Mouse (Mus musculus): Measurements from ENCODE around the gene Pcna.
"Not testable (repeated sequence)": the region's sequence is repeated elsewhere in the genome, so short reads cannot be mapped to it uniquely, and the experiment has no call there.

Pcna gene

GRCm38 (mm10) chr2:132276249-132276648, 23.1 kb upstream of the Pcna start:
- DNase-seq (ENCODE audit: low spot score in 2 of 2) = no peak

- no peak for DNase-seq (ENCODE audit: low spot score in 2 of 2)
Measured at GRCm38 (mm10) chr2:132275527-132275926, 22.4 kb upstream of the Pcna start.

- no peak for DNase-seq (ENCODE audit: low spot score in 2 of 2)
Measured at GRCm38 (mm10) chr2:132272694-132273389, 19.7 kb upstream of the Pcna start.

GRCm38 (mm10) chr2:132270331-132270951, 17.3 kb upstream of the Pcna start:
- no peak for DNase-seq (ENCODE audit: low spot score in 2 of 2)

- no peak for DNase-seq (ENCODE audit: low spot score in 2 of 2)
Measured at GRCm38 (mm10) chr2:132269217-132269616, 16.1 kb upstream of the Pcna start.

GRCm38 (mm10) chr2:132266086-132266485, 13.0 kb upstream of the Pcna start:
- no peak for DNase-seq (ENCODE audit: low spot score in 2 of 2)

- no peak for DNase-seq (ENCODE audit: low spot score in 2 of 2)
Measured at GRCm38 (mm10) chr2:132265196-132265595, 12.1 kb upstream of the Pcna start.

GRCm38 (mm10) chr2:132264266-132264710, 11.2 kb upstream of the Pcna start:
- DNase-seq (ENCODE audit: low spot score in 2 of 2) = no peak

- peak in 1 of 2 experiments; percentile 25 for DNase-seq (ENCODE audit: low spot score in 2 of 2)
Measured at GRCm38 (mm10) chr2:132263421-132264265, 10.5 kb upstream of the Pcna start.

- peak; percentile 96 to 99 for DNase-seq (ENCODE audit: low spot score in 2 of 2)
Measured at GRCm38 (mm10) chr2:132262879-132263398, 9.8 kb upstream of the Pcna start, which contains the start of gene Cds2. Gene Cds2 (plus strand): TSS chr2:132263148.

- DNase-seq (ENCODE audit: low spot score in 2 of 2) = no peak
Measured at GRCm38 (mm10) chr2:132262175-132262574, 9.1 kb upstream of the Pcna start.

GRCm38 (mm10) chr2:132260601-132261000, 7.5 kb upstream of the Pcna start:
- no peak for DNase-seq (ENCODE audit: low spot score in 2 of 2)

- no peak for DNase-seq (ENCODE audit: low spot score in 2 of 2)
Measured at GRCm38 (mm10) chr2:132257350-132258068, 4.4 kb upstream of the Pcna start.

- no peak for DNase-seq (ENCODE audit: low spot score in 2 of 2)
Measured at GRCm38 (mm10) chr2:132253603-132254002, 489 bp upstream of the Pcna start.

- DNase-seq (ENCODE audit: low spot score in 2 of 2) = no peak
Measured at GRCm38 (mm10) chr2:132251911-132252310, 1.2 kb downstream of the Pcna start.

GRCm38 (mm10) chr2:132247539-132248313, 5.4 kb downstream of the Pcna start, which contains the start of gene Tmem230:
Gene Tmem230 (minus strand): TSS chr2:132247807.
- DNase-seq (ENCODE audit: low spot score in 2 of 2) = peak; percentile 82 to 91

- no peak for DNase-seq (ENCODE audit: low spot score in 2 of 2)
Measured at GRCm38 (mm10) chr2:132243370-132243769, 9.7 kb downstream of the Pcna start.

- peak; percentile 61 to 70 for DNase-seq (ENCODE audit: low spot score in 2 of 2)
Measured at GRCm38 (mm10) chr2:132240457-132240856, 12.7 kb downstream of the Pcna start.

GRCm38 (mm10) chr2:132239434-132239833, 13.7 kb downstream of the Pcna start:
- DNase-seq (ENCODE audit: low spot score in 2 of 2) = not testable (repeated sequence)

- no peak for DNase-seq (ENCODE audit: low spot score in 2 of 2)
Measured at GRCm38 (mm10) chr2:132235975-132236374, 17.1 kb downstream of the Pcna start.
